Mouse (Mus musculus) megakaryocyte, adult 5-6 weeks (primary cell): Measurements from ENCODE around the gene Dppa4. TPM values are rescaled to one million over a fixed set of nuclear protein-coding genes. Genes with fewer than 3 reads are reported as not detected.

ENCODE experiments used
- ATAC-seq: 2 replicates; pipeline ENCODE4 v1.8.0; 2016; ENCODE audit warnings: mild to moderate bottlenecking, inconsistent platforms; ENCODE audit not compliant: poor library complexity, severe bottlenecking
- total RNA-seq, 2 experiments: library from RNA; stranded (forward) in 1 of 2; stranded (reverse) in 1 of 2; fragments of 153-499, 151-499 nt in 1 of 2; fragments of 221-1000, 200-1000 nt in 1 of 2; gene quantifications; 2 replicates each; pipeline versions ENCODE4 v1.2.3 to v1.2.4; 2015 to 2017

Gene Dppa4
- total RNA-seq, 2 experiments from 2014 or later, result not detected

DNA sequence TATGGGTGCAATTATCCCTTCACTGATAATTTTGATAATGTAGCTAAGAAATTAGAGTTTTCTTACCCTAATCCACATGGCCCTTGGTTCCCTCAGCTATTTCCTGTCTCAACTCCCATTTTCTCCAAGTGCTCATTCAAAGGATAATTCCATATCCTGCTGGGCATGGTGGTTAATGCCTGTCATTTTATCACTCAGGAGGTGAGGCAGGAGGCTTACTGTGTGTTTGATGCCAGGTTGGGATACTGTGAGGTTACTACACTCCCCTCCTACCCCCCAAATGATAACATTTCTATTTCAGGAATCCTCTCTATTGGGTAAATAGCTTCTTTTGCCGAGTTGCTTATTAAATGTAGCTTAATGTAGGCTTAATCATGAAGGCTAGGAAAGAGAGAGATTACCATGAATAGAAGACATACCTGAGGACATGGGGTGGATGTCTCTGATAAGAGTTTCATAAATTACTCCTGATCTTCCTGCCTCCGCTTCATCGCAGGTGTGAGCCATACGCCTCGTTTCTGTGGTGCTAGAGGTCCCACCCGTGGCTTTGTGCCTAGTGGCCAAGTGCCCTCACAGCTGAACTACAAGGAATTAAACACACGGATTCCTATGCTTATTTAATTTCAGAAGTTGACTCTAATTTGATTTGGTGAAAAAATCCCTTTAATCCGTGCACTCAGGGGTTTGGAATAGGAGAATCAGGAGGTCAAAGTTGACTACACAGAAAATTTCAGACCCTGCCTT, 40.2 kb downstream of the Dppa4 start:
- ATAC-seq, result no peak

- no peak for ATAC-seq
Observed at GRCm38 (mm10) chr16:48326903-48327302, 43.4 kb downstream of the Dppa4 start.

- ATAC-seq, result no peak
Observed at GRCm38 (mm10) chr16:48328420-48328819, 44.9 kb downstream of the Dppa4 start.

GRCm38 (mm10) chr16:48331822-48332221, 48.3 kb downstream of the Dppa4 start:
- ATAC-seq, result no peak

- ATAC-seq, result no peak
Observed at GRCm38 (mm10) chr16:48335326-48335725, 51.8 kb downstream of the Dppa4 start.

Other genes with a start within 250 kb of the Dppa4 start
- gene Dppa2, start 20.2 kb downstream of the Dppa4 start, total RNA-seq (2015), result not detected in 2 replicates
- gene Dppa2, start 20.2 kb downstream of the Dppa4 start, total RNA-seq (2017), result not detected in 2 replicates
- gene Gm5485, start 128.7 kb downstream of the Dppa4 start, total RNA-seq (2015), result not detected in 2 replicates
- not detected in 2 replicates for gene Gm5485, start 128.7 kb downstream of the Dppa4 start, total RNA-seq (2017)
- gene Morc1, start 147.5 kb downstream of the Dppa4 start, total RNA-seq (2015), result not detected in 2 replicates
- not detected in 2 replicates for gene Morc1, start 147.5 kb downstream of the Dppa4 start, total RNA-seq (2017)